Mouse (Mus musculus) embryonic facial prominence, embryonic 13.5 days (tissue): Measurements from ENCODE around the gene Glmn. TPM values are rescaled to one million over a fixed set of nuclear protein-coding genes. Genes with fewer than 3 reads are reported as not detected.

Experiments used
- ATAC-seq: fragments of 200-750 bp; cut with Nextera tagmentation; 2 replicates; pipeline ENCODE4 v1.8.0; 2017; ENCODE audit warnings: low read depth; ENCODE audit not compliant: insufficient number of reproducible peaks, insufficient read depth, low FRiP score, low TSS enrichment
- H3K27ac ChIP-seq: fragments of 300-500 bp; sonication (generic); 2 replicates; pipeline ENCODE4 v1.5.1; 2015; ENCODE audit warnings: moderate library complexity, mild to moderate bottlenecking, inconsistent platforms
- H3K27me3 ChIP-seq: fragments of 300-500 bp; sonication (generic); 2 replicates; pipeline ENCODE4 v1.6.1; 2015; ENCODE audit warnings: mild to moderate bottlenecking, inconsistent platforms
- H3K36me3 ChIP-seq: fragments of 300-500 bp; sonication (generic); 2 replicates; pipeline ENCODE4 v1.6.1; 2015; ENCODE audit warnings: mild to moderate bottlenecking, inconsistent platforms
- H3K4me1 ChIP-seq: fragments of 300-500 bp; sonication (generic); 2 replicates; pipeline ENCODE4 v1.6.1; 2015; ENCODE audit warnings: inconsistent platforms
- H3K4me2 ChIP-seq: fragments of 300-500 bp; sonication (generic); 2 replicates; pipeline ENCODE4 v1.6.1; 2015; ENCODE audit warnings: moderate library complexity, mild to moderate bottlenecking, inconsistent platforms
- H3K4me3 ChIP-seq: fragments of 300-500 bp; sonication (generic); 2 replicates; pipeline ENCODE4 v1.5.1; 2015; ENCODE audit warnings: mild to moderate bottlenecking, inconsistent platforms
- H3K9ac ChIP-seq: fragments of 300-500 bp; sonication (generic); 2 replicates; pipeline ENCODE4 v1.6.1; 2015; ENCODE audit warnings: mild to moderate bottlenecking, inconsistent platforms
- H3K9me3 ChIP-seq: fragments of 300-500 bp; sonication (generic); 2 replicates; pipeline ENCODE4 v1.6.1; 2016; ENCODE audit warnings: inconsistent platforms
- WGBS: fragments of 180-500 bp; shearing (Covaris S2); methylation state at CpG from one replicate; pipeline ENCODE4 v1.1.7; 2015; ENCODE audit warnings: mixed read lengths; 5-methylcytosine and 5-hydroxymethylcytosine counted together
- polyA plus RNA-seq: library from polyadenylated mRNA; unstranded; fragments of >200 nt; fragmentation: Nextera tagmentation; extraction: Ambion mirVana; gene quantifications from 2 replicates; pipeline ENCODE4 v1.2.1, GENCODE M21; 2015

The Glmn gene
- 36.7 and 39.2 TPM in 2 replicates for polyA plus RNA-seq

- Histone ChIP-seq H3K9ac (peak within 1 kb of the TSS; percentile 85), H3K4me2 (peak within 1 kb of the TSS; percentile 69), H3K9me3 (no peaks in the 10 kb centered on the region), H3K4me3 (peak within 1 kb of the TSS; percentile 69), H3K27ac (peak within 1 kb of the TSS; percentile 89), H3K36me3 (peaks cover 21% of the 10 kb centered on the region), H3K27me3 (no peaks in the 10 kb centered on the region), H3K4me1 (peaks cover 5% of the 10 kb centered on the region)
- WGBS, result under 1% methylated on average over 50 of the region's 64 CpGs
- peak; percentile 93 for ATAC-seq
These were observed at the start of gene Glmn, which contains the start of gene Rpap2 for GRCm38 (mm10) chr5:107597301-107598077. Glmn (minus strand) TSS chr5:107597888. Rpap2 (plus strand) TSS chr5:107597373.

- no peak overlapping the region for H3K27ac ChIP-seq
- 88% methylated on average over 2 of the region's 2 CpGs for WGBS
- ATAC-seq, result no peak
- H3K4me1 ChIP-seq, result no peaks in the 10 kb centered on the region
- H3K9me3 ChIP-seq, result no peaks in the 10 kb centered on the region
- H3K27me3 ChIP-seq, result no peaks in the 10 kb centered on the region
- H3K4me2 ChIP-seq, result no peak overlapping the region
- no peak overlapping the region for H3K4me3 ChIP-seq
- no peak overlapping the region for H3K9ac ChIP-seq
- H3K36me3 ChIP-seq, result peaks cover 28% of the 10 kb centered on the region
These were observed 48.2 kb upstream of the Glmn start for GRCm38 (mm10) chr5:107645935-107646334.

GRCm38 (mm10) chr5:107644595-107644994, 46.9 kb upstream of the Glmn start:
- H3K27me3 ChIP-seq, result no peaks in the 10 kb centered on the region
- H3K4me2 ChIP-seq, result no peak overlapping the region
- H3K4me3 ChIP-seq, result no peak overlapping the region
- ATAC-seq, result no peak
- H3K4me1 ChIP-seq, result no peaks in the 10 kb centered on the region
- no peak overlapping the region for H3K27ac ChIP-seq
- no peak overlapping the region for H3K9ac ChIP-seq
- H3K36me3 ChIP-seq, result peaks cover 28% of the 10 kb centered on the region
- no peaks in the 10 kb centered on the region for H3K9me3 ChIP-seq
- 89% methylated on average over 2 of the region's 2 CpGs for WGBS

GRCm38 (mm10) chr5:107638366-107638765, 40.7 kb upstream of the Glmn start:
- Histone ChIP-seq H3K36me3 (peaks cover 23% of the 10 kb centered on the region), H3K4me3 (no peak overlapping the region), H3K27me3 (no peaks in the 10 kb centered on the region), H3K27ac (no peak overlapping the region), H3K9ac (no peak overlapping the region), H3K9me3 (no peaks in the 10 kb centered on the region), H3K4me1 (no peaks in the 10 kb centered on the region), H3K4me2 (no peak overlapping the region)
- WGBS, result 92% methylated on average over 8 of the region's 8 CpGs
- ATAC-seq, result no peak

- Histone ChIP-seq H3K36me3 (peaks cover 13% of the 10 kb centered on the region), H3K27ac (no peak overlapping the region), H3K9ac (no peak overlapping the region), H3K4me3 (no peak overlapping the region), H3K27me3 (no peaks in the 10 kb centered on the region), H3K4me1 (no peaks in the 10 kb centered on the region), H3K9me3 (no peaks in the 10 kb centered on the region), H3K4me2 (no peak overlapping the region)
- 52% methylated on average over 1 of the region's 1 CpGs for WGBS
- no peak for ATAC-seq
These were observed 39.4 kb upstream of the Glmn start for GRCm38 (mm10) chr5:107637106-107637505.

GRCm38 (mm10) chr5:107633651-107634050, 36.0 kb upstream of the Glmn start:
- Histone ChIP-seq H3K4me1 (no peaks in the 10 kb centered on the region), H3K27ac (no peak overlapping the region), H3K9me3 (no peaks in the 10 kb centered on the region), H3K4me3 (no peak overlapping the region), H3K4me2 (no peak overlapping the region), H3K9ac (no peak overlapping the region), H3K27me3 (no peaks in the 10 kb centered on the region), H3K36me3 (peaks cover 36% of the 10 kb centered on the region)
- ATAC-seq, result no peak
- 81% methylated on average over 4 of the region's 4 CpGs for WGBS

GRCm38 (mm10) chr5:107621327-107621726, 23.6 kb upstream of the Glmn start:
- H3K4me3 ChIP-seq, result no peak overlapping the region
- no peak overlapping the region for H3K4me2 ChIP-seq
- no peak for ATAC-seq
- H3K27ac ChIP-seq, result no peak overlapping the region
- no peaks in the 10 kb centered on the region for H3K4me1 ChIP-seq
- H3K9me3 ChIP-seq, result no peaks in the 10 kb centered on the region
- peaks cover 68% of the 10 kb centered on the region for H3K36me3 ChIP-seq
- H3K9ac ChIP-seq, result no peak overlapping the region
- no peaks in the 10 kb centered on the region for H3K27me3 ChIP-seq
- WGBS, result 95% methylated on average over 3 of the region's 3 CpGs

- H3K9me3 ChIP-seq, result no peaks in the 10 kb centered on the region
- 79% methylated on average over 6 of the region's 6 CpGs for WGBS
- H3K4me2 ChIP-seq, result no peak overlapping the region
- H3K4me3 ChIP-seq, result no peak overlapping the region
- H3K9ac ChIP-seq, result no peak overlapping the region
- H3K36me3 ChIP-seq, result peaks cover 72% of the 10 kb centered on the region
- H3K4me1 ChIP-seq, result no peaks in the 10 kb centered on the region
- H3K27me3 ChIP-seq, result no peaks in the 10 kb centered on the region
- H3K27ac ChIP-seq, result no peak overlapping the region
- no peak for ATAC-seq
These were observed 20.3 kb upstream of the Glmn start for GRCm38 (mm10) chr5:107617986-107618385.

- Histone ChIP-seq H3K4me2 (no peak overlapping the region), H3K36me3 (peaks cover 25% of the 10 kb centered on the region), H3K4me1 (no peaks in the 10 kb centered on the region), H3K9ac (no peak overlapping the region), H3K27ac (no peak overlapping the region), H3K4me3 (no peak overlapping the region), H3K9me3 (no peaks in the 10 kb centered on the region), H3K27me3 (no peaks in the 10 kb centered on the region)
- ATAC-seq, result no peak
- 4% methylated on average over 2 of the region's 2 CpGs for WGBS
These were observed 13.5 kb upstream of the Glmn start for GRCm38 (mm10) chr5:107611224-107611623.

GRCm38 (mm10) chr5:107598380-107598779, 692 bp upstream of the Glmn start:
- Histone ChIP-seq H3K36me3 (peaks cover 22% of the 10 kb centered on the region), H3K9me3 (no peaks in the 10 kb centered on the region), H3K4me1 (peaks cover 5% of the 10 kb centered on the region), H3K9ac (peak overlapping the region; percentile 85; the same call in 1 of the 2 replicates), H3K27me3 (no peaks in the 10 kb centered on the region), H3K27ac (peak overlapping the region; percentile 89; the same call in 1 of the 2 replicates), H3K4me3 (peak overlapping the region; percentile 69), H3K4me2 (peak overlapping the region; percentile 69)
- no peak for ATAC-seq
- WGBS, result 21% methylated on average over 4 of the region's 4 CpGs

GRCm38 (mm10) chr5:107569148-107569547, 28.5 kb downstream of the Glmn start:
- no peak overlapping the region for H3K4me3 ChIP-seq
- H3K9ac ChIP-seq, result no peak overlapping the region
- H3K9me3 ChIP-seq, result no peaks in the 10 kb centered on the region
- no peaks in the 10 kb centered on the region for H3K4me1 ChIP-seq
- 95% methylated on average over 9 of the region's 9 CpGs for WGBS
- no peak for ATAC-seq
- peaks cover 54% of the 10 kb centered on the region for H3K36me3 ChIP-seq
- no peaks in the 10 kb centered on the region for H3K27me3 ChIP-seq
- H3K4me2 ChIP-seq, result no peak overlapping the region
- H3K27ac ChIP-seq, result no peak overlapping the region

GRCm38 (mm10) chr5:107556969-107557368, 40.7 kb downstream of the Glmn start:
- WGBS, result 74% methylated on average over 3 of the region's 3 CpGs
- Histone ChIP-seq H3K36me3 (peaks cover 67% of the 10 kb centered on the region), H3K4me2 (no peak overlapping the region), H3K4me1 (no peaks in the 10 kb centered on the region), H3K4me3 (no peak overlapping the region), H3K27me3 (no peaks in the 10 kb centered on the region), H3K9ac (no peak overlapping the region), H3K9me3 (no peaks in the 10 kb centered on the region), H3K27ac (no peak overlapping the region)
- ATAC-seq, result no peak
